Mouse (Mus musculus) E14TG2a.4 (cell line): ENCODE results near the gene Eef2k.

Experiments
- CTCF ChIP-seq: conservative IDR thresholded peaks from 2 replicates; pipeline ENCODE4 v1.5.1; 2014; ENCODE audit warnings: low read length
- POU5F1 ChIP-seq: IDR thresholded peaks from 2 replicates; pipeline ENCODE4 v1.6.1; 2014; ENCODE audit warnings: low read length, borderline replicate concordance

- TF ChIP-seq CTCF (no peak), POU5F1 (no peak)
Observed at GRCm38 (mm10) chr7:120880770-120881169, 38.1 kb downstream of the Eef2k start.
